Mouse (Mus musculus): Measurements from ENCODE around the gene Phospho2. TPM values are rescaled to one million over a fixed set of nuclear protein-coding genes. Genes with fewer than 3 reads are reported as not detected.

Phospho2 gene
- total RNA-seq, 2 experiments from 2014 or later, result 15.7 to 16.9 TPM

DNA sequence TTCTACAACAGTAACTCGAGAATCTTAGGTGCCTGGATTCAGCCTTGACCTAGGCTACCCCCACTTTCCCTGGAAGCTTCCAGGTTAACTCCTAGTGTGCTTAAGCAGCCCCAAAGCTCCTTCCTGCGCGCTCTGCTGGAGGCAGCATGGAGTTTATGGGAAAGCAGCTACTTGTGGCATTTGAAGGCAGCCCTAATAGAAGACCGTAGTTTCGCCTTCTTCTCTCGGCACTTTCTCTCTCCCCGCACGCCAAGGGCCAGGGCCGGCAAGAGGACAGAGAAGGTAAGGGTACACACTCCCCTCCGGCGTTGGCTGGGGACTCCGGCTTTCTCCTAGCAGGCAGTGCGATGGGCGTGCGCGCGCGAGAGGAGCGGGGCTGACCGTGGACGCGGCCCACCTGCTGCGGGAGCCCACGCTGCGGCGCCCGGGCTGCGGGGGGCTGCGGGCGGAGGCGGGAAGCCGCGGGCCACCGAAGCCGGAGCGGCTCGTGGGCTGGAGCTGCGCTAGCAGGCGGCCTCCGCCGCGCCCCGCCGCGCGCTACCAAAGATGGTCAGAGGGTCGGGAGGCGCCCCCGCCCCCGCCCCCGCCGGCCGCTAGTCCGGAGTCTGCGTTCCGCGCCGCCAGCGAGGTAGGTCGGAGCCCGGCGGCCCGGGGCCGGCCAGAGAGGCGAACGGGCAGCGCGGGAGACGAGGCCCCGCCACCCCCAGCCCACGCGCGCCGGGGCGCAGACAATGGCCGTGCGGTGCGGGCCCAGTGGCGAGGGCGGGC, 33.1 kb downstream of the Phospho2 start:
- intact Hi-C loops (cut with DNase I), result loop anchor here (10.0 kb wide), 1 partner anchor 78 kb away; no protein-coding TSS in a partner anchor
- DNase-seq, result peak; percentile 60

DNA sequence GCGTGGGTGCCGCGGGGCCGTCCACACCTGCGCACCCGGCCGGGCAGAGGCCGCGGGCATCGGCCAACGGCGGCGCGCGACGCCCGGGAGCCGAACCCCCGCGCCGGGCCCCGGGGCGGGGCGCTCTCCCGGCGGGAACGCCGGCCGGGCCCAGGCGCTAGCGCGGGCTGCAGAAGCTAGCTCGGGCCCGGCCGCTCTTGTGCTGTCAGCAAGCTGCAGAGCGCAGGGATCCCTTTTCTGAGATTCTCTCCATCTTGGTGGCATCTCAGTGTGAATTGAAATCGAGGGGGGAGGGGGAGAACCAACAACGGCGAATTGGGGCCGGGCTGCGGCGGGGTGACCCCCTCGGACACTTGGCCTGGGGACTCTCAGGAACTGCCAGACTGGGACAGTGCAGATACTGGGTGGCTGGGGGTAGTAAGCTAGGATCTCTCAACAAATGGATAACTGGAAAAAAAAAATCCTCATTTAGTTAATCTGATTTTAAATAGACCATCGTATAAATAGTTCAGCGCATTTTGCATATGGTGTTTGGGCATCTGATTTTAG, 33.8 kb downstream of the Phospho2 start:
- intact Hi-C loops (cut with DNase I), result loop anchor here (10.0 kb wide), 1 partner anchor 78 kb away; no protein-coding TSS in a partner anchor
- DNase-seq, result peak; percentile 60

DNA sequence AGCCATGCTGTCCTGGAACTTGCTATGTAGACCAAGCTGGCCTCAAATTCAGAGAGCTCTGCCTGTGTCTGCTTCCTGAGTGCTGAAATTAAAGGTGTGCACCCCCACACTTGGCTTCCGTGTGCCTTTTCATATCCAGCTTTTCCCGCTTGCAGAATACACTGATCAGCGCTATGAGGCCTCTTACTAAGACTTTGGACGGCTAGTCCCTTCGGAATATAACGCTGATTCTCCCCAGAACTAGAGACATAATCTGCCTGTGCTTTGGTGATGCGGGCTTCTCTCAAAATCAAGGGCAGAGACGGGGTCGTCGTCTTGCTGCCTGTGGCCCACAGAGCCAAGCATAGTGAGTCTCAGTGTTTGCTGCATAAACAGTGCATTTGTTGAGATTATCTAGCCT, 36.5 kb downstream of the Phospho2 start:
- no peak for DNase-seq
- intact Hi-C loops (cut with DNase I), result loop anchor here (10.0 kb wide), 1 partner anchor 81 kb away; no protein-coding TSS in a partner anchor

DNA sequence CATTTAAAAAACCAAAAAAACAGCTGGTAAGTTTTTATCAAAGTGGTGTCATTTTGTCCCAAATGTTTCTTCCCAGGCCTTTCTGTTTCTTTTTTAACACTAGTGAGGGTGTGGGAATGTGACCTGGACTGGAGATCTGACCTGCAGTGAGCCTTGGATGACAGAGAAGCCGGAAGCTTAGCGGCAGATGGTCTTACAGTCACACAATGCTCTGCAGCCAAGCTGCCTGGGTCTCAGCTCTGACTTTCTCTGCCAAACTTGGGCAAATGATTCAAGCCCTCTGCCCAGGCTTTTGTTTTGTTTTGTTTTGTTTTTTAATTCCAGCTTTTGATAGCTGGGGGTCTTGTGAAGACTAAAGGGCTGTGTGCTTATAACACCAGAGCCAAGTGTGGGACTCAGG, 37.0 kb downstream of the Phospho2 start:
- DNase-seq, result peak; percentile 22
- intact Hi-C loops (cut with DNase I), result loop anchor here (10.0 kb wide), 1 partner anchor 82 kb away; no protein-coding TSS in a partner anchor

DNA sequence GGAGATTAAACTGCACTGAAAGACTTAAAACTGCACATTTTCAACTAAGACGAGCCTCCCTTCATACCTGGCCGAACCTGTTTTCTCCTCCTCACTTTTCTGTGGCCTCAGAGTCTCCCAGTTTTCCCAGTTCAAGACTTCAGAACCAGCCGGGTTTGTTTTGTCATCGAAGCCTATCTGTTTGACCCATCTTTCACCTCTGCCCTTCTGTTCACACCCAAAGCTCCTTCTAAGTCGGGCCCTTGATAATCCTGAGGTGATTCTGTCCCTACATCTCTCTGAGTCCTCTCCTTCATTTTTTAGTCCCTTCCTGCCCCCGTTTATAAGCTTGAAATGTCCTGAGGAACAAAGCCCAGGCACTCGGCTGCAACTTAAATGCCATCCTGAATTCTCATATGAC, 38.6 kb downstream of the Phospho2 start:
- no peak for DNase-seq
- intact Hi-C loops (cut with DNase I), result loop anchor here (10.0 kb wide), 1 partner anchor 83 kb away; no protein-coding TSS in a partner anchor

DNA sequence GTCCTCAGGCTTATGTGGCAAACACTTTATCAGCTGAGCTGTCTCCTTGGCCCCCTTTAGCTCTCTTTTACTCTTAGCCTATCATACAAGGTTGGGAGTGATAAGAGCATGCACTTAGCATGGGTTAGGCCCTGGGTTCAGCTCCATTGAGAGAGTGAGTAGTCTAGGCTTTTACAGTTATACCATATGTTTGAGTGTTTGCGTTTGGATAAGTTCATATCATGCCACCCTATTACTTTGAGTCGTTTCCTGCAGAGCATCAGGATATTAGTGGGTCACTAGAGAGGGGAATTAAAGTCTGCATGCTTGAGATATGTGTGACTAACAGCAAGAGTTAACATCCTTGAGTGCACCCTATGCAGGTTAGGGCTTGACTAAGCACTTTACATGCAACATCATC, 40.3 kb downstream of the Phospho2 start:
- DNase-seq, result no peak
- intact Hi-C loops (cut with DNase I), result loop anchor here (10.0 kb wide), 1 partner anchor 85 kb away; no protein-coding TSS in a partner anchor

DNA sequence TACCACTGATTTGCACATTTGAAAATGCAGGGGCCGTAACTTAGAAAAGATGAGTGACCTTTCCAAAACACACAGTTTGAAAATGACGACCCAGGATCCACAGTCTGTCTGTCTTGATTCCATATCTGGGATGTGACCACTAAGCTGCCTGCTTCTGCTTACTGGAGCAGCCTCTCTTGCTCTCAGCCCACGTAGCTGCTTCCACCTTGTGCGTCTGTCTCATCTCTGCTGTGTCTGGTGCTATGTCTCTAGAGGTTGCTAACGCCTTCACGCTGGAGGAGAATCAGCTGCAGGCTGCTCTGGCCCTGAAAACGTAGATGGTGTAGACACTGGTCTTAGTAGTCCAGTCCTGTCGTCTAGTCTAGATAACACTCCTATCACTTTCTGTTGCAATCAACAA, 40.7 kb downstream of the Phospho2 start:
- no peak for DNase-seq
- intact Hi-C loops (cut with DNase I), result no loop called here

DNA sequence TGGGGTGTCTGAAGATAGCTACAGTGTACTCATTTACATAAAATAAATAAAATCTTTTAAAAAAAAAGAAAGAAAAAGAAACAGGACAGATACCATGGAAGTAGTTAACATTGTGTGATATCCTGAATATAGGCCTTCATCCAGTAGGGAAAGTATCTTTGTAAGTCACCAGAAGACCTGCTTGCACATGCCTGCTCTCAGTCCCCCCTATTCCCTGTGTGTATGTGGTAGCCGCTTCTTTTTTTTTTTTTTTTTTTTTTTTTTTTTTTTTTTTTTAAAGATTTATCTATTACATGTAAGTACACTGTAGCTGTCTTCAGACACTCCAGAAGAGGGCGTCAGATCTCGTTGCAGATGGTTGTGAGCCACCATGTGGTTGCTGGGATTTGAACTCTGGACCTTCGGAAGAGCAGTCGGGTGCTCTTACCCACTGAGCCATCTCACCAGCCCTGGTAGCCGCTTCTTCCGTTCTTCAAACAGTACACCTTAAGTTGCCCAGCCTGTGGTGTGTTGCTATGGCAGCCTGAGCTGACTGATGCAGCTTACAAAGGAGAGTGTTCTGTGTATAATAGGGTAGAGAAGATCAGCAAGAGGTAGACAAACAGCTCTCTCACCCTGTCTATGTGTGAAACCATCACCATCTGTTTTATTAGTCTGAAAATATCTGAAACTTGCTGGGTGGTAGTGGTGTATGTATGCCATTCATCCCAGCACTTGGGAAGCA, 48.0 kb downstream of the Phospho2 start:
- intact Hi-C loops (cut with DNase I), result no loop called here

DNA sequence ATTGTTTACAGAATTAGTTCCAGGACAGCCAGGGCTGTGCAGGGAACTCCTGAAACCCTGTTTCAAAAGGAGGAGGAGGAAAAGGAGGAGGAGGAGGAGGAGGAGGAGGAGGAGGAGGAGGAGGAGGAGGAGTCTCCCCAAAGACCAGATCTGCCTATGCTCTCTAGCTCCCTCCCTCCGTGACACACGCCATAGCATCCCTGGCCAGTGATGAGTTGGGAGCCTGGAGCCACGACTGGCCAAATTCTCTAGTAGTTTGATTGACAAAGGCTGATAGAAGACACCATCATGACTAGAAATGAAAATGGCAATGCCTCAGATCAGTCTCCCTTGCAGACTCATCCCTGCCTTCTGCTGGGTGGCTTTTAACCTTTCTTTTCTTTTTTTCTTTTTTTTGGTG, 48.6 kb downstream of the Phospho2 start:
- intact Hi-C loops (cut with DNase I), result no loop called here
- DNase-seq, result no peak

More for the DNA sequence above, 48.0 kb downstream of the Phospho2 start:
- no peak for DNase-seq

DNA sequence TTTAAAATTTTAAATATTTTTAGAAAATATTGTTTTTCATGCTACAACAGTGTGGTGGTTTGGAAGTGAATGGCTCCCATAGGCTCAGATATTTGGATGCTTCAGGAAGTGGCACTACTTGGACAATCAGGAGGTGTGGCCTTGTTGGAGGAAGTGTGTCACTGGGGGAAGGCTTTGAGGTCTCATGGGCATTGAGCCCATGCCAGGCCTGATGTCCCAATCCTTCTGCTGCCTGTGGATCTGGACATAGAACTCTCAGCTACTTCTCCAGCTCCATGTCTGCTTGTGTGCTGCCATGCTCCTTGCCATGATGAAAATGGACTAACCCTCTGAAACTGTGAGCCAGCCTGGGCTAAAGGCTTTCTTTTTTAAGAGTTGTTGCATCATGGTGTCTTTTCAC, 49.3 kb downstream of the Phospho2 start:
- intact Hi-C loops (cut with DNase I), result no loop called here
- no peak for DNase-seq

DNA sequence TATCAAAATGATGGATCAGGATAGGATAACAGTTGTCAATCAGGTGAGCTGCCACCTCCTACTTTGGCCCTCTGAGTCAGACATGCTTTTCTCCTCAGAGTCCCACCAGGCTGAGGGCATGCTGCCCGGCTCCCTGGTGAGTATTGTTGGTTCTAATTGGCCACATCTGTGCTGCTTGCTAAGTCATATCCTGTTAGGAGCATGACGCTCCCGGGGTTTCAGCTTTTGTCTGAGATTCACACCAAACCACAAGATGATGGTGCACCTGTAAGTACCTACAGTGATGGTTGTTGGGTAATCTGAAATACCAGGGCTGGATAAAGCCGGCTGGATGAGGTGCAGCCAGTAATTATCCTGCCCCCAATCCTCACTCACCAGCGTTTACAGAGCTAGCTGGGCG, 50.8 kb downstream of the Phospho2 start:
- intact Hi-C loops (cut with DNase I), result no loop called here
- peak; percentile 55 for DNase-seq

DNA sequence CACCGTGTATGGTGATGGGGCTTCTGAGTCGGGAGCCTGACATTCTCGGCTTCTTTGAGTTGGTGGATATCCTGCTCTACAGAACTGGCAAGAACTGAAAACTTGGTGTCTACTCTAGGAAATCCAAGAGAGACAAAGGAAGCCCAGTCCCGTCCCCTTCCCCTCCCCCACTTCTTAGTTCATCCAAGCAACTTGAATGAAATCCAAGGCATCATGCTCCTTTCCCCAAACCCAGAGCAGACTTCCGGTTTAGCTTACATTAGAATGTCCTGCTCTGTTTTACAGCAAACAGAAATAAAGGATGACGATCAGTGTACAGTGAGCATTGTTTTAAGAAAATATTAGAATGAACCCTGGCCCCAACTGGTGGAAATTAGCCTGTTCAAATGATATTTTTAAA, 59.8 kb downstream of the Phospho2 start:
- DNase-seq, result no peak
- intact Hi-C loops (cut with DNase I), result no loop called here

Other genes starting within 250 kb of the Phospho2 start
- gene Lrp2, start 203.6 kb upstream of the Phospho2 start, total RNA-seq (2021), result under 1 TPM; 0.34 to 0.54 TPM
- 10 to 100 TPM; 25.4 to 29.3 TPM for gene Bbs5, start 142.5 kb upstream of the Phospho2 start, total RNA-seq (2021)
- under 1 TPM; 0.58 to 0.66 TPM for gene Klhl41, start 119.5 kb upstream of the Phospho2 start, total RNA-seq (2021)
- 10 to 100 TPM; 23.7 to 23.9 TPM for gene Fastkd1, start 76.1 kb upstream of the Phospho2 start, total RNA-seq (2021)
- 10 to 100 TPM; 66.8 to 68.0 TPM for gene Ppig, start 67.1 kb upstream of the Phospho2 start, total RNA-seq (2021)
- gene Ccdc173, start within 50 bp of the Phospho2 start, total RNA-seq (2021), result 1 to 10 TPM; 1.6 to 2.9 TPM
- gene Klhl23, start 32.3 kb downstream of the Phospho2 start, total RNA-seq (2021), result 100 to 1,000 TPM; 136 to 142 TPM
- gene Ssb, start 71.9 kb downstream of the Phospho2 start, total RNA-seq (2021), result 100 to 1,000 TPM; 155 to 170 TPM
- 10 to 100 TPM; 12.4 to 15.5 TPM for gene Mettl5, start 96.0 kb downstream of the Phospho2 start, total RNA-seq (2021)
- gene Ubr3, start 107.6 kb downstream of the Phospho2 start, total RNA-seq (2021), result 100 to 1,000 TPM; 113 to 117 TPM
- gene Myo3b, start 249.5 kb downstream of the Phospho2 start, total RNA-seq (2021), result 1 to 10 TPM; 1.1 to 1.3 TPM